Mouse (Mus musculus) liver, adult 2 months (tissue): Measurements from ENCODE around the gene Gm21885. TPM values are rescaled to one million over a fixed set of nuclear protein-coding genes. Genes with fewer than 3 reads are reported as not detected.

Experiments used
- DNase-seq: peaks from one replicate; pipeline ENCODE4 v3.0.0-alpha.2; 2011; ENCODE audit warnings: low read depth, low spot score; ENCODE audit errors: extremely low read depth
- H3K27ac ChIP-seq: fragments of 200-500 bp; replicated peaks from 2 replicates; pipeline ENCODE4 v1.5.1; 2012; ENCODE audit warnings: low read depth, mild to moderate bottlenecking, control low read depth, inconsistent platforms, low read length; ENCODE audit not compliant: insufficient read depth
- H3K27me3 ChIP-seq: fragments of 200-500 bp; 2 replicates; pipeline ENCODE4 v1.6.1; 2012; ENCODE audit warnings: mild to moderate bottlenecking, moderate library complexity, low read length, inconsistent platforms; ENCODE audit not compliant: control insufficient read depth, insufficient read depth
- H3K36me3 ChIP-seq: fragments of 200-500 bp; 2 replicates; pipeline ENCODE4 v1.6.1; 2012; ENCODE audit warnings: low read length, inconsistent platforms; ENCODE audit not compliant: control insufficient read depth, insufficient read depth
- H3K4me1 ChIP-seq: fragments of 200-500 bp; 2 replicates; pipeline ENCODE4 v1.6.1; 2011; ENCODE audit warnings: low read length; ENCODE audit not compliant: control insufficient read depth, insufficient read depth
- H3K4me3 ChIP-seq: fragments of 200-500 bp; 2 replicates; pipeline ENCODE4 v1.5.1; 2011; ENCODE audit warnings: low read depth, mild to moderate bottlenecking, control low read depth, low read length, moderate library complexity; ENCODE audit not compliant: insufficient read depth
- H3K79me2 ChIP-seq: fragments of 200-500 bp; 2 replicates; pipeline ENCODE4 v1.6.1; 2012; ENCODE audit warnings: inconsistent platforms, mild to moderate bottlenecking, low read length, moderate library complexity; ENCODE audit not compliant: control insufficient read depth, insufficient read depth
- H3K9ac ChIP-seq: fragments of 200-500 bp; 2 replicates; pipeline ENCODE4 v1.6.1; 2012; ENCODE audit warnings: low read depth, mild to moderate bottlenecking, control low read depth, inconsistent platforms, low read length
- CTCF ChIP-seq: fragments of 200-500 bp; IDR thresholded peaks from 2 replicates; pipeline ENCODE4 v1.5.1; 2011; ENCODE audit warnings: low read depth, low read length, control low read depth
- POLR2A ChIP-seq: fragments of 200-500 bp; IDR thresholded peaks from 2 replicates; pipeline ENCODE4 v1.6.1; 2011; ENCODE audit warnings: low read length, control low read depth; ENCODE audit not compliant: insufficient read depth; ENCODE audit errors: extremely low read depth
- WGBS: fragments of 180-500 bp; shearing (Covaris S2); methylation state at CpG from one replicate; pipeline ENCODE4 v1.1.7; 2018; 5-methylcytosine and 5-hydroxymethylcytosine counted together
- polyA plus RNA-seq: library from polyadenylated mRNA; depleted of rRNA; stranded (reverse); fragments of >200 nt; gene quantifications from 2 replicates; pipeline ENCODE4 v1.2.3, GENCODE M21; 2012
- total RNA-seq: library from RNA; depleted of rRNA; stranded (reverse); fragments of >200 nt; gene quantifications from 2 replicates; pipeline ENCODE4 v1.2.3, GENCODE M21; 2014

Gm21885 gene
- total and polyA plus RNA-seq, 2 experiments: 0.49 TPM; not detected in 1

DNA sequence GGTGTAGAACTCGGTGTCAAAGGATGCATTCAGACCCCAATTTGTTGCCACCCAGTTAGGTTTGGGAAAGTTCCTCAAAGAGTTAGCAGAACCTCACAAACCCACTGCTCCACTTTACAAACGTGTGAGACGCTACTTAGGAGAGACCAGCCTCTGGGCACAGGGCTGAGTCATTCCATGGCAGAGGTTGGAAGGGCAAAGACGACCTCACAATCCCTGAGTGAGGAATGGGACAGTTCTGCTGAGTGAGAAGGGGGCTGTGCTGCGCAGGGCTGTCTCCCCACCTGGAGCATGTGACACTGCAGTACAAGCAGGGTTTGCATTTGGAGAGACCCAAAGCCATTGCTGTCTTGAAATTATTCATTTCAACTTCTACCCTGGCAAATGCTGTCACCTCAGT lies 618 bp downstream of the Gm21885 start:
- no peak overlapping the region for H3K4me3 ChIP-seq
- no peak for DNase-seq
- no peak for TF ChIP-seq CTCF
- peak overlapping the region; percentile 53 for H3K27ac ChIP-seq
- H3K4me1 ChIP-seq: peaks cover 17% of the 10 kb centered on the region
- peaks cover 14% of the 10 kb centered on the region for H3K36me3 ChIP-seq
- WGBS: 32% methylated on average over 5 of the region's 5 CpGs
- H3K27me3 ChIP-seq: no peaks in the 10 kb centered on the region
- H3K79me2 ChIP-seq: no peaks in the 10 kb centered on the region
- H3K9ac ChIP-seq: 0 out of 2 replicates have a peak overlapping the region, but pooled peaks have one; percentile 6

GRCm38 (mm10) chr11:94283536-94284099 lies 1.9 kb downstream of the Gm21885 start:
- H3K4me1 ChIP-seq: peaks cover 17% of the 10 kb centered on the region
- H3K36me3 ChIP-seq: peaks cover 25% of the 10 kb centered on the region
- no peak overlapping the region for H3K9ac ChIP-seq
- no peaks in the 10 kb centered on the region for H3K79me2 ChIP-seq
- no peak for TF ChIP-seq POLR2A
- TF ChIP-seq CTCF: no peak
- H3K4me3 ChIP-seq: no peak overlapping the region
- no peaks in the 10 kb centered on the region for H3K27me3 ChIP-seq
- H3K27ac ChIP-seq: no peak overlapping the region
- WGBS: 60% methylated on average over 6 of the region's 6 CpGs
- DNase-seq: peak; percentile 43

DNA sequence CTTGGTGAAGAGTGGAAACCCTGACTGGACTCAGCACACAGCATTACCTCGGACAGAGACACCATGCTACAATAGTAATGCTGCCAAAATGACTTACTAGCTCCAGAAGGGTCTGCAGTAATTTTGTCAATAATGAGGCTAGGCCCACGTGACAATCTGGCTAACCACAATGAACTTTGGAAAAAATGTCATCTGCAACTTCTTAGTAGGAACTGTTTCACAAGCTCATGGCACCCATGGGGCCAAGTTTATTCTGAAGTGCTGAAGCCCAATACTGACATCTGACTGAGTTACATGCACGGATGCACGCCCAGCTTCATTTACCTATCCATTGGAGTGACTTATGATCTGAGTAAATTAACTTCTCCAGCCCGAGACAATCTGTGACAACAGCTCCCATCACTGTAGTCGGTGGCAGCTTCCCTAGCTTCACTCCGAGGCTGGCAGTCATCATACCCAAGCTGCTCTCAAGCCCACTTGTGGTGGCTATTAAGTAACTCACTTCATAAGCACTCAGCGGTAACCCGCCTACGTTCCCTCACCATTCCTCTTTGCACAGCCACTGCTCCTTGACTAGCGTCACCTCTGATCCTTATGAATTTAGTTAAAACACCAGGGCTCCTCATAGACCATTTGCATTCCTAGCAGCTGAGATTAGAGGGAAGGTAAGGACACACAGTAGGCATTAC lies 4.4 kb downstream of the Gm21885 start:
- no peaks in the 10 kb centered on the region for H3K79me2 ChIP-seq
- peaks cover 16% of the 10 kb centered on the region for H3K4me1 ChIP-seq
- DNase-seq: peak; percentile 39
- no peak overlapping the region for H3K27ac ChIP-seq
- TF ChIP-seq POLR2A: no peak
- TF ChIP-seq CTCF: no peak
- 92% methylated on average over 11 of the region's 11 CpGs for WGBS
- H3K4me3 ChIP-seq: no peak overlapping the region
- H3K36me3 ChIP-seq: peaks cover 41% of the 10 kb centered on the region
- no peak overlapping the region for H3K9ac ChIP-seq
- no peaks in the 10 kb centered on the region for H3K27me3 ChIP-seq

DNA sequence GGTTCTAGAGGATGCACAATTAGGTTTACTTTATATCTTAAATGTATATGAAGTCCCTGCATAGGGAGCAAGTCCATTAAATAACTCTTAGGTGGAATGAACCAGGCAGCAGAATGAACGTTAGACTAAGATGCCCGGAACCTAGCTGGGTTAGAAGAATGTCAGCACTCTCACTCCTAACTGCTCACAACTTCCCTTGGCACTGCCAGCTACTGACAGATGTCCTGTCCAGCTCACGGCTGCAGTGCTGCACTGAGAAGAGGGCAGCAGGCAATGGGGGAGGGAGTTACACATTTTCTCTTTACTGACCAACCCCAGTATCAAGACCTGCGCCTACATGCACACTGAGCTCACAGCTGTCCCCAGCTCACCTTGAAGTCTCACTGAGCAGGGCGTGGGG lies 5.4 kb downstream of the Gm21885 start:
- Histone ChIP-seq H3K4me1 (peaks cover 8% of the 10 kb centered on the region), H3K9ac (no peak overlapping the region), H3K79me2 (no peaks in the 10 kb centered on the region), H3K36me3 (peaks cover 49% of the 10 kb centered on the region), H3K27ac (no peak overlapping the region), H3K27me3 (no peaks in the 10 kb centered on the region), H3K4me3 (no peak overlapping the region)
- no peak for DNase-seq
- 93% methylated on average over 5 of the region's 5 CpGs for WGBS
- TF ChIP-seq CTCF (no peak), POLR2A (no peak)

DNA sequence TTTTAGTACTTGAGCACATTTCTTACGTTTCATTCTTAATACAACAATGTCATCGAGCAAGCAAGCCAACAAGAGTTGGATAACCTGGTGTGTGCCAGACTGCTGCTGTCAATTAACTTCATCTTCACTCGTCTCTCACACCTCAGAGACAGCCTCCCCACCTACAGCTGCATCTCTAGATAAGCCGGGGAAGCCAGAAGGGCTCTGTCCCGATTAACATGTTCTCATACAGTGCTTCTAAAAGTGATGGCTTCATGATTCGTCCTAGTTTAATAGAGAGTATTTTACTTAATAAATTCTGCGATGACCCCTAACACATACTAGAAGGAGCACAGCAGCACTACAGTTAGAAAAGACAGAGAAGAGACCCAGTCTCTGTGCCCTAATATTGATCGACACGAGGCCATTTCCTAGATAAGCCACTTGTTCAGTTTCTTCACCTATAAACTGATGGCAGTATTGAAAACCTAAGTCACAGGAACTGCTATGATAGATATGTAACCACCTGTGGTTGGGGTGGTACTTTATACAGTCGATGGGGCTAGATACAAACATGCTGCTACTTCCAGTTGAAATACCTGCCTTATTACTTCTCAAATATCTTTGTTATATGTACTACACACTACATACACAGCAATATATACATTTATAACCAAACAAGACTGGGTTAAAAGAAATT lies 8.5 kb downstream of the Gm21885 start:
- Histone ChIP-seq H3K36me3 (peaks cover 72% of the 10 kb centered on the region), H3K27me3 (no peaks in the 10 kb centered on the region), H3K9ac (no peak overlapping the region), H3K79me2 (no peaks in the 10 kb centered on the region), H3K4me1 (no peaks in the 10 kb centered on the region), H3K4me3 (no peak overlapping the region), H3K27ac (no peak overlapping the region)
- 93% methylated on average over 10 of the region's 10 CpGs for WGBS
- DNase-seq: no peak
- no peak for TF ChIP-seq POLR2A
- TF ChIP-seq CTCF: no peak
